Mouse (Mus musculus) spleen, embryonic (tissue): ENCODE data around the gene Mnt.

ENCODE experiments used
- CTCF ChIA-PET: fragments of 350-600 bp; sonication (Branson Sonifier 250); formaldehyde crosslinking; loops from one replicate; lab custom pipeline; 2022; lab: Charles Lee

Gene Mnt

GRCm38 (mm10) chr11:74830256-74831161 is at the start of gene Mnt:
TSS of gene Mnt (plus strand) at chr11:74830920.
- CTCF ChIA-PET = interaction anchor here (1.3 kb wide), 1 partner anchor 10 kb away, joined by 4 read pairs; no protein-coding TSS in a partner anchor

DNA sequence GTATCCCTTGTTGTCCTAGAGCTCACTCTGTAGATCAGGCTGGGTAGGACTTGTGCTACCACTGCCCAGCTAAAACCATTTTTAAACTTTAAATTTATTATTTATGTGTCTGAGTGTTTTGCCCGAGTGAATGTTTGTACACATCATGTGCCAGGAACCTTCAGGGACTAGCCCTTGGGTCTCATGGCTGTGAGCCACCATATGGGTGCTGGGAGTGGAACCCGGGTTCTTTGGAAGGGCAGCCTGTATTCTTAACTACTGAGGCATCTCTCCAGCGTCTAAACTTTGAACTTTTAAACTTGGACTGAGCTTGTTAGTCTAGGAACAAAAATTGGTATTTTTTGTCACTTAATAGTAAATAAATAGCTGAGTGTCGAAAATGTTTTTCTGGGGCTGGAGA is 37.8 kb upstream of the Mnt start:
- CTCF ChIA-PET = no interaction called here

- CTCF ChIA-PET = interaction anchor here (0.5 to 1.1 kb wide), 2 partner anchors 9 to 15 kb away, joined by 3 to 7 read pairs; no protein-coding TSS in a partner anchor
Measured at GRCm38 (mm10) chr11:74800658-74801057, 30.1 kb upstream of the Mnt start.

DNA sequence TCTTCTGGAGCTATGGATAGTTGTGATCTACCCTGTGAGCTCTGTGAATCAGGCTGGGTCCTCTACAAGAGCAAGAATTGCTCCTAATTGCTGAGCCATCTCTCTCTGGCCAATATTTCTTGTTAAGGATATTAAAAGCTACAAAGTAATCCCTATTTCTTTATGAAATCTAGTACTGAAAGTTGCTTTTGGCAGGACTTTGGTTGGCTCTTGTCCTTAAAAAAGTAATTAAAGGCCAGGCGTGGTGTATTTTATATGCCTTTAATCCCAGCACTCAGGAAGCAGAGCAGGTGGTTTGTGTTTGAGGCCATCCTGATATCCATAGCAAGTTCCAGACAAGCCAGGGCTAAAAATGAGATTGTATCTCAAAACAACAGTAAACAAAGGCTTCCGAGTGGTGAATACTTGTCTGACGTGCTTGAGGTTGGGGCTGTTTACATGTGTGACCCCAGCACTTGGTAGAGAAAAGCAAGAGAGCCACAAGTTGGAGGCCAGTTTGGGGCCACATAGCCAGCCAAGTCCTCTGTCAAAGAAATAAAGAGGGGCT is 26.6 kb upstream of the Mnt start:
- CTCF ChIA-PET = no interaction called here

DNA sequence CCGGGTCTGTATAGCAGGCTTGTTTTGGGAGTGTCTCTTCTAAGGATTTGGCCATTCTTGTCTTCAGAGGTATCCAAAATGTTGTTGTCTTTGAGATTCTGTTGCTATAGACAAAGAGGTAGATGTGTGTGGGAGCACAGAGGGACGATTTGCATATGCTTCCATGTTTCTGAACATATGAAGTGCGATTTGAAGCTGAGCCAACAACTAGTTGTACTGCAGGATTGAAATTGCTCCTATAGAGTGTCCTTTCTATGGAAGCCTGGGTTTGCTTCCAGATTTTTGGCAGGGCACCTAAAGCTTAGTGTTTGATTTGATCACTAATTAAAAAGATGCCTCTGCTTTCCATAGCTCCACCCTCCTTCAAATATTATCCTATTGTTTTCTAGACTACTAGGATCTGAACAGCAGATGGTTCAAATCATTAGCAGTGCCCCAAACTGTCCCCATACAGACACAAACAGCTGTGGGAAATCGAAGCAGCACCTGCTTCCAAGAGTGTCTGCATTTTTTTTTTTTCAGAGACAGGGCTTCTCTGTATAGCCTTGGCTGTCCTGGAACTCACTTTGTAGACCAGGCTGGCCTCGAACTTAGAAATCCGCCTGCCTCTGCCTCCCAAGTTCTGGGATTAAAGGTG is 23.4 kb upstream of the Mnt start:
- CTCF ChIA-PET = interaction anchor here (0.6 kb wide), 1 partner anchor 39 kb away, joined by 8 read pairs; no protein-coding TSS in a partner anchor

DNA sequence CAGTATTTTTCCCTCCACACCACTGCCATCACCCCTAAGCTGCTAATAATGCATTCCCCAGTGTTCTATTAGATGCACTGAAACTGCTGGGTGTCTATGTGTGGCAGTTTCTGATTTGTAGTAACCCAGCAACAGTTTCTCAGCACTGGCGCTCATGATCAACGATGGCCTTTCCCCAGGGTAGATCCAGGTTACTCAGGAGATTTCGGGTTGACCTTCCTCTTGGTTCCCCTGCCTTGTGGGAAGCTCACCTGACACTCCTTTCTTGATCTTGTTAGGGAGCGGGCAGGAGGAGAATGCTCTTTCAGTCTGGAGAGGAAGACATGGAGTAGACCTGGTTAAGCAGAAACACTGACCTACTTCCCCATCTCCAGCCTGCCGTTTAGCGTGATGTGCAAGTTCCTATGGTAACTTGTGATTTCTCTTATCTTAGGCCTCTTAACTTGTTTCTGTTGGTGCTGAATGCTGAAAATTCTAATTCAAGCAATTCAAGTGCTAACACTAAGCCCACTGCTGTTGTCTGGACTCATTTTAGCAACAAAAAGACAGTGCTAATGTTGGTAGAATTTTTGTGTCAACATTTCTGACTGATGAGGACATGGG is 22.4 kb upstream of the Mnt start:
- CTCF ChIA-PET = interaction anchor here (2.2 kb wide), 1 partner anchor 40 kb away, joined by 8 read pairs; no protein-coding TSS in a partner anchor

- CTCF ChIA-PET = interaction anchor here (0.6 to 2.2 kb wide), 6 partner anchors 10 to 370 kb away, joined by 3 to 9 read pairs (median 4); no protein-coding TSS in a partner anchor
Measured at GRCm38 (mm10) chr11:74810134-74810533, 20.6 kb upstream of the Mnt start.

DNA sequence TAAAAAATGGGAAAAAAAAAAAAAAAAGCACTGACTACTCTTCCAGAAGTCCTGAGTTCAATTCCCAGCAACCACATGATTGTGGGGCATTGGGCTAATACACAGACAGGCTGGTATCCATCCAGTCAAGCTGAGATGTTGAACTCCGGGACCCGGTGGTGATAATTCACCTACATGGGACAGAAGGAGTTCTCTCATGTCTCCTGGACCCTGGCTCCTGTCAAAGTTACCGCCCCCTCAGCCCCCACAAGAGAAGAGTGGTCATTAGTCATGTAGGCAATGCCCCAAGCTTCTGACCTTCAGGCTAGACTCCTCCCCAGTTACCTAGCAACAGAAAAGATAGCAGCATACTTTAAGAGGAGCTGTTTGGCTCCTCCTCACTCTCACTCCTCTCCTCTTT is 19.7 kb upstream of the Mnt start:
- CTCF ChIA-PET = interaction anchor here (0.6 to 1.7 kb wide), 4 partner anchors 16 to 369 kb away, joined by 3 to 9 read pairs (median 6); no protein-coding TSS in a partner anchor

DNA sequence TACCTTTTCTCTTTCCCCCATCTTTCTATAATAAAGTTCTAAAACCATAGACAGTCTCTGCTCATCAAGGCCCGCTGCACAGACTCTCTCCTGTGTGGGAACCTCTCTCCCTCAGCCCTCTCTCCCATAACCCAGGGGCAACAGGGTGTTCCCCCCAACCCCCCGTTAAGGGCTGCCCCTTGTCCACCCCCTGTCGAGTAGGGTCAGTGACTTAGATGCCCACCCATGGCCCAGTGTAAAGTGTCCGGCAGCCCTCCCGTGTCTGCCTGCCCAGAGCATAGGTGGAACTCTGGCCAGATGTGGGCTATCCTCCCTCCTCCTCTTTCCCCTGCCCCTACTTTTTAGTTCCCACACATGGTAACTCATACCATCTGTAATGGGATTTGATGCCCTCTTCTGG is 19.2 kb upstream of the Mnt start:
- CTCF ChIA-PET = no interaction called here

- CTCF ChIA-PET = interaction anchor here (0.7 kb wide), 1 partner anchor 15 kb away, joined by 7 read pairs; no protein-coding TSS in a partner anchor
Measured at GRCm38 (mm10) chr11:74815795-74816194, 14.9 kb upstream of the Mnt start.

DNA sequence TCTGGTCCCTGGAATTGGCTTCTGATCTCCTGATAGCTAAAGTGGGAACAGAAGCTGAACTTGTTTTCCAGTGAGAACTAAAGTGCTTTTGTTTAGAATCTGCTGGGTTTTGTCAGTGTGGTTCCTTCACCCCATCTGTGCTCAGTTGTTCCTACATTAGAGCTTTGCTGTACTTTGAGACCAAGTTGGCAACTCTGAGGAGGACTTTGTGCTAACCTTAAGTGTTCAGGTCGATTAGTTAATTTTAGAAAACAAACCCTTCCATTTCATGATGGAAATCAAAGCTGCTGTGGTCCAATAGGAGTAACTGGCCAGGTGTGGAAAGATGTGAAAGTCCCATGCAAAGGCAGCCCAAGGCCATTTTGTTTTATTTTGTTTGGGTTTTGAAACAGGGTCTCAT is 9.8 kb upstream of the Mnt start:
- CTCF ChIA-PET = interaction anchor here (1.3 kb wide), 1 partner anchor 16 kb away, joined by 4 read pairs; no protein-coding TSS in a partner anchor

DNA sequence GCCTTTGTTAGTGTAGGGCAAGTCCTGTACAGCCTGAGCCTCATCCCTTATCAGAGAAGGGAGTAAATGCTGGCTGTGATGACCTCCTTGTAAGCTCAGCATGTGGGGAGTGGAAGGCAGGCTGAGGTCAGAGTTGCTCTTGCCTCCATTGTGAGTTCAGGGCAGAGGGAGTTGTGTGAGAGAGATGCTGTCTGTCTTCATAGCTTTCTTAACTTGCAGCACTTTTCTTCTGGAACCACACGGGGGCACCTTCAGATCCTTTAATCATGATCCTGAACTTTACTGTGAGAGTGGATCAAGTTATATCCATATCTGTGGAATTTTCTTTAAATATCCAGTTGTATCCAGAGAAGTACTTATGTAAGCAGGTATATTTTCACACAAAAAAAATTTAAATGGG is 9.3 kb upstream of the Mnt start:
- CTCF ChIA-PET = interaction anchor here (1.3 to 1.7 kb wide), 2 partner anchors 16 to 27 kb away, joined by 4 to 6 read pairs; no protein-coding TSS in a partner anchor

DNA sequence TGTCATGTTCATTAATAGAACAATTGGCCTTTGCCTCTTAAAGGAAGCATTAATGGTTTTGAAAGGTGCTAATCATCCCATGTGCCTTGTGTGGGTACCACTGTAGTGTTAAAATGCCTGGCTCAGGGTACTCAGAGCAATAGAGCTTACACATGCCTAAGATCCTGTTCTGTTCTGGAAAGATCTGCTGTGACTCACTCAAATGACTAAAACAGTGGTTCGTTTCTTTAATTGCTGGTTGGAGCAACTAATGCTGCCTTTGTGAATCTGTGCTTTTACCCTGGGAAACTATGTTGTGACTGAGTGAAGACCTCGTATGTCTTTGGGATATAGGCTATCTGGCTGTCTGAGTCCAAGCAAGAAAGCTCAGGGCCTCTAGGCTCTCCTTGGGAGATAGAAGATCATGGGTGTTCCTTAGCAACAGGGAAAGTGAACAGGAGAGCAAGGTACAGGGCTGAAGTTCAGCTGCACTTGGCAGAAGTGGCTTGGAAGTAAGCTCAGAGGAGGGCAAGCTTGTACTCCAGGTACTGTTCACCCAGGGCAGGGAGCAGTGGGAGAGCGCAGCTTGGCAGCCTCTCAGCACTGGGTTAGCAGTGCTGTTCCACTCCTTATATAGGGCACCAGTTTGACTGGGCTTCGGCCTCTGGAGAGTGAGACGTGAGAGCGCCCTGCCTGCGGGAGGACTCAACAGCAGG is 7.8 kb upstream of the Mnt start:
- CTCF ChIA-PET = interaction anchor here (0.6 to 1.7 kb wide), 2 partner anchors 25 to 189 kb away, joined by 3 to 6 read pairs; no protein-coding TSS in a partner anchor

GRCm38 (mm10) chr11:74826151-74826550 is 4.6 kb upstream of the Mnt start:
- CTCF ChIA-PET = interaction anchor here (0.7 to 1.8 kb wide), 3 partner anchors 12 to 16 kb away, joined by 3 to 9 read pairs (median 6); no protein-coding TSS in a partner anchor

DNA sequence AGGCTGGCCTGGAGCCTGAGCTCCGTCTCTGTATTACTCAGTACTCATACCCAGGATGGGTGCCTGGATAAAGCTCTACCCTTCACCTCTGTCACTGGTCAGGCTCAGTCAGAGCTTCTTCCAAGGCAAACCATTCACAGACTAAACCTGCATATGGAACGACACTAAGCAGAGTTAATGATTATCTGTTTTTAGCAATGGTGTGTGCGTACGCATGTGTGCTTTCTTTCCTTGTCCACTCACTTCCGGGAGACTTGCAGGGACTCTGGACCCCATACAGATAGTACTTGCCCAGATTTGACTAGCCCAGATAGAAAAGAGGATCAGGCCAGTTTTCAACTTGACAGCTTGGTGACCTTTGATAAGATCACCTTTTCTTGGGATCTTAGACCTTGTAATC is 4.0 kb upstream of the Mnt start:
- CTCF ChIA-PET = interaction anchor here (0.9 to 1.8 kb wide), 2 partner anchors 12 to 16 kb away, joined by 3 to 9 read pairs; no protein-coding TSS in a partner anchor

GRCm38 (mm10) chr11:74827791-74828403 is 2.8 kb upstream of the Mnt start:
- CTCF ChIA-PET = interaction anchor here (0.5 to 1.8 kb wide), 2 partner anchors 18 to 383 kb away, joined by 5 to 9 read pairs; no protein-coding TSS in a partner anchor

DNA sequence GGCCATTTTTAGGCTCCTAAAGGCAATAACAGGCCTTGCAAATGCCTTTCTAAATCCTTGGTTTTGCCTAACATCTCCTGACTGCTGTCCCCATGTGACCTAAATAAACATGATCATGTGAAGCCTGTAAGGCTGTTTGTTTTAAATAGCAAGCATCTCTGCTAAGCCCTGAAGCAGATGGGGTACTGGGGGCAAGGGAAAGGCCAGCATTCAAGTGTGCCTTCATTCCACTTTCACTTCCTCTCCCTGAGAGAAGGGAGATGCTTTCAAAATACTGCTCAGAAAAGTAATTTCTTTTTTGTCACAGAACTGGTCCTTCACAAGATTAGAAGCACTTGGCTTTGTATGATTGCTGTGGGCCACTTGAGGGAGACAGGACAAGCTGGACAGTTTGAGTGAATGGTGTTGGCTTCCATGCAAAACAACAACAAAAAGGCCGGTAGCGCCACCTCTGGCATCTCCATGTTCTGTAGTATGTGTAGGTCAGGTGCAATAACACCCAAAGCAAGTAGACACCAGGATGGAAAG is 2.3 kb upstream of the Mnt start:
- CTCF ChIA-PET = interaction anchor here (0.6 kb wide), 1 partner anchor 465 kb away, joined by 7 read pairs; no protein-coding TSS in a partner anchor

- CTCF ChIA-PET = interaction anchor here (0.6 to 1.3 kb wide), 2 partner anchors 11 to 464 kb away, joined by 4 to 7 read pairs; no protein-coding TSS in a partner anchor
Measured at GRCm38 (mm10) chr11:74828965-74829550, 1.7 kb upstream of the Mnt start.

DNA sequence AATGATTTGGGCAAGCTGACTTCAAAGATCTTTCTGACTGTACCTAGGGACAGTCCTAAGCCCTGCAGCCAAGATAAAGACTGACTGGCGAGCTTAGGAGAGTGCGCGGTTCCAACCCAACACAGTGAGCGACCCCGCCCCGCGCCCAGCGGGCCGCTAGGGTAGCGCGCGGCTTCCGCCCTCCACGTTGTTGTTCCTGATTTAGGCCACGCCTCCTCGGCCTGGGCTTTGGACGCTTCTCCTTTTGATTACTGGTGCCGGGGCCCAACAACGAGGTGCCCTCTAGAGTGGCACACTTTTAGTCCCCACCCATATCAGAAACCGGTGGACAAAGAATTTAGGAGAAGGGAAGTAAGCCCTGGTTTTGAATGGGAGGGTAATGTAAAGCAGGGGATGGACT is 908 bp upstream of the Mnt start:
- CTCF ChIA-PET = interaction anchor here (1.3 kb wide), 1 partner anchor 11 kb away, joined by 4 read pairs; no protein-coding TSS in a partner anchor
